In the genomic region with DNA sequence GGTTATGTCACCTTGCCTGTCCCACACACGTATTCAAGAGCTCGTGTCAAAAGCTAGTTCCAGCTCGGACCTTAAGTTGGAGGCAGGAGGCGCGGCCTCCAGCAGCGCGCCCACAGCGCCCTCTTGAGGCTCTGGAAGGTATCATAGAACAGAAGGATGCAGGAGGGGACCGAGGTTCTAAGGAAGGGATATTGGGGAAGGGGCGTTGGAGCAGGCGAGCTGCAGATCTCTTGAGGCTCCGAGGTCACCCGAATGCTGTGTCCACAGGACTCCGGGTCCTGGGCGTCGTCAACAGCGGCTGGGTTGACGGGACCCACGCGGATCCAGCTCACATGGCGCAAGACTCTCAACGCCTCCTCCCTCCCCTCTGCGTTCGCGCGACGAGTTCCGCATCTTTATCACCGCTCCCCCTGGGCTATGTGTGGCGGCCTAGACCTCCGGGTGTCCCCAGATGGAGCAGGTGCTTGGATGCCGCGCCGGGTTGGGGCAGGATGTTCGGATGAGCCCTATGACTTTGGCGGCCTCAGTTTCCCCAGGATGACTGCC, we compare ENCODE assay signal across 8 mouse cellular contexts. TPM values are rescaled to one million over a fixed set of nuclear protein-coding genes. Genes with fewer than 3 reads are reported as not detected.
DNase-seq lines count a peak whose midpoint lies in the region; ATAC-seq lines count a peak whose summit lies in the region.

No protein-coding gene starts in this region.

- ATAC-seq in monocyte, adult 5-6 weeks (replicated peaks; ENCODE audit: insufficient number of reproducible peaks, low FRiP score, low TSS enrichment, poor library complexity, severe bottlenecking): peak; percentile 77

- no peaks in the 10 kb centered on the region for H3K36me3 ChIP-seq in splenic B cell, adult 2 months (ENCODE audit: control insufficient read depth, insufficient read depth, low read length, poor library complexity, severe bottlenecking)

- DNase-seq in 3T3-L1 (ENCODE audit: low read depth, low spot score): peak; percentile 63
- peak; percentile 56 for DNase-seq in adrenal gland, adult 8-10 months
- DNase-seq in embryo, embryonic 11.5 days (ENCODE audit: low read depth, low spot score): peak; percentile 76
- peak; percentile 49 for DNase-seq in heart, adult 8-10 months (ENCODE audit: low spot score)
- DNase-seq in kidney, adult 9 months: peak; percentile 82
- peak; percentile 84 for DNase-seq in liver
- peak; percentile 78 for DNase-seq in splenic B cell, adult 2 months (ENCODE audit: low read depth, low spot score)

- no peaks in the 10 kb centered on the region for H3K27me3 ChIP-seq in splenic B cell, adult 2 months (ENCODE audit: control insufficient read depth, insufficient read depth, low read length, poor library complexity, severe bottlenecking)

RNA-seq across cellular contexts. Expression of gene Grid1, which starts 50.8 kb away (rescaled TPM):
- total RNA-seq in adrenal gland, adult 8-10 months (2022): 1 to 10 TPM; 1.3 to 1.7 (median 1.4) TPM
- total RNA-seq in heart, adult 8-10 months (2022): under 1 TPM in 1 of 4 experiments, not detected in 3; 0.22 TPM
- total RNA-seq in monocyte, adult 5-6 weeks (2017): not detected in 3 replicates

Comparison
In these comparisons a context has a peak if more than half of its experiments do, and no peak if none do; other contexts are left out.
1. Peak in every context shown above with its lines: DNase-seq and ATAC-seq.